In genomic region chr2:166125492-166126252, GRCm38 (mm10) we compare ENCODE assay signal across 11 mouse cellular contexts. TPM values are rescaled to one million over a fixed set of nuclear protein-coding genes. Genes with fewer than 3 reads are reported as not detected.
DNase-seq lines count a peak whose midpoint lies in the region; ATAC-seq lines count a peak whose summit lies in the region.
"Had no signal": no experiment of that assay in that cellular context is flagged by ENCODE, and none has a peak within 500 bp of the region (broad histone marks: within the 10 kb centered on the region; RNA-seq: fewer than 3 reads in every experiment).

No protein-coding gene starts in this region.

- no peaks in the 10 kb centered on the region for H3K27me3 ChIP-seq in splenic B cell, adult 2 months (ENCODE audit: control insufficient read depth, insufficient read depth, low read length, poor library complexity, severe bottlenecking)
- H3K27me3 ChIP-seq: embryonic facial prominence, embryonic 13.5 days had no signal

- peak; percentile 36; the same call in 1 of the 2 replicates for ATAC-seq in granulocyte monocyte progenitor cell, adult 5-6 weeks (replicated peaks; ENCODE audit: poor library complexity, severe bottlenecking)

- no peaks in the 10 kb centered on the region for H3K36me3 ChIP-seq in splenic B cell, adult 2 months (ENCODE audit: control insufficient read depth, insufficient read depth, low read length, poor library complexity, severe bottlenecking)

- DNase-seq in kidney, adult 11 months: peak; percentile 59
- no peak for DNase-seq in kidney, postnatal 10 days
- peak; percentile 8 to 33 for DNase-seq in CD8-positive naive resting alpha-beta T cell, adult 2 months (ENCODE audit: low read depth in 2 of 2, low spot score in 2 of 2)
- DNase-seq in splenic B cell, adult 2 months (ENCODE audit: low read depth, low spot score): peak; percentile 51
- no peak for DNase-seq in cerebellum, adult 18-20 months
- DNase-seq in gastrocnemius, postnatal 10 days: no peak
- no peak for DNase-seq in ovary, adult 18-20 months (ENCODE audit: low spot score)
- DNase-seq: heart, postnatal 10 days; right cerebral cortex, postnatal 25 days had no signal

RNA-seq across cellular contexts. Expression of gene Sulf2, which starts 29.8 kb away (rescaled TPM):
- 0.26 and 1.1 TPM in 2 replicates for total RNA-seq in granulocyte monocyte progenitor cell, adult 5-6 weeks (2014; fragmentation: Nextera tagmentation)
- total RNA-seq in granulocyte monocyte progenitor cell, adult 5-6 weeks (2017): 0.78 and 1.9 TPM in 2 replicates
- 10 to 100 TPM; 25.7 to 30.3 TPM for total RNA-seq in gastrocnemius, postnatal 10 days (2021)

Comparison
In these comparisons a context has a peak if more than half of its experiments do, and no peak if none do; other contexts are left out.
1. DNase-seq: peak in kidney, adult 11 months (single experiment), CD8-positive naive resting alpha-beta T cell, adult 2 months (2 of 2) and splenic B cell, adult 2 months (single experiment); none in kidney, postnatal 10 days (single experiment), cerebellum, adult 18-20 months (0 of 2), gastrocnemius, postnatal 10 days (single experiment) and ovary, adult 18-20 months (single experiment).
2. RNA of gene Sulf2, which starts 29.8 kb away (total RNA-seq): 25.7 to 30.3 TPM in gastrocnemius, postnatal 10 days; 0.26 to 1.9 TPM in granulocyte monocyte progenitor cell, adult 5-6 weeks; every median in the first group is over 4 times any median in the second.